18 mouse cellular contexts compared by ENCODE assay signal in the genomic region with DNA sequence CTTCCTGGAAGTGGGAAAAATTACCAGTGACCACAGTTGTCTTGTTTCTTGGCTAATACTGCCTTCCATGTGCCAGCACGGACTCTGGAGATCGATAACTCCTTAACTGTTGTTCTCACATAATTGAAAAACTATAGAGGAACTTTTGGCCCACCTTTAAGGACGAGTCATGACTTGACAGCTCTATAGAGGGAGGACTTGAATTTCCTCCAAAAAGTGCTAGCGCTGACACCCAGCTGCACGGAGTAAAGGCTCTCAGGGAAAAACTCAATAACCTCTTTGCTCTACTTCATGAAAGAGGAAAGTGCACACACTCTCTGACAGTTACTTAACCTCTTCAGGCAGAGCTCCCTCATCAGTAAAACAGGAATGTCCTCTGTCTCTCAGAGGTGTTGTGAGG.
"Had no signal": no experiment of that assay in that cellular context is flagged by ENCODE, and none has a peak within 500 bp of the region (broad histone marks: within the 10 kb centered on the region; RNA-seq: fewer than 3 reads in every experiment).

No protein-coding gene starts in this region.

- H3K4me3 ChIP-seq: midbrain, embryonic 12.5 days; myocyte; neural tube, embryonic 13.5 days; neural tube, embryonic 15.5 days had no signal

- ATAC-seq: midbrain, embryonic 16.5 days had no signal

- H3K27ac ChIP-seq: midbrain, embryonic 12.5 days; neural tube, embryonic 13.5 days; neural tube, embryonic 15.5 days had no signal

- H3K9ac ChIP-seq: lung, embryonic 14.5 days; midbrain, embryonic 12.5 days; neural tube, embryonic 13.5 days; neural tube, embryonic 15.5 days had no signal

- H3K27me3 ChIP-seq: midbrain, embryonic 12.5 days; neural tube, embryonic 13.5 days; neural tube, embryonic 15.5 days had no signal

- H3K4me1 ChIP-seq: midbrain, embryonic 12.5 days; neural tube, embryonic 13.5 days; neural tube, embryonic 15.5 days had no signal

- H3K9me3 ChIP-seq: midbrain, embryonic 12.5 days; neural tube, embryonic 13.5 days; neural tube, embryonic 15.5 days had no signal

- H3K4me2 ChIP-seq: lung, embryonic 14.5 days; midbrain, embryonic 12.5 days; neural tube, embryonic 13.5 days; neural tube, embryonic 15.5 days had no signal

- H3K36me3 ChIP-seq: midbrain, embryonic 12.5 days; neural tube, embryonic 13.5 days; neural tube, embryonic 15.5 days had no signal

- DNase-seq: lung, adult 18-20 months; lung, embryonic 14.5 days; lung, postnatal 10 days; lung, postnatal 4 days; midbrain, embryonic 14.5 days; retina, postnatal 1 day; right cerebral cortex, adult 18-20 months; right cerebral cortex, postnatal 25 days; right cerebral cortex, postnatal 4 days; spleen, adult 18-20 months; thymus, adult 18-20 months; thymus, postnatal 14 days; thymus, postnatal 36 days had no signal
